Mouse (Mus musculus): ENCODE measurements around the gene Ifna16.

Gene Ifna16

GRCm38 (mm10) chr4:88642526-88642925, 34.2 kb downstream of the Ifna16 start:
- no peak for DNase-seq (ENCODE audit: low spot score)

GRCm38 (mm10) chr4:88641077-88641831, 35.5 kb downstream of the Ifna16 start:
- DNase-seq (ENCODE audit: low spot score), result peak; percentile 100

GRCm38 (mm10) chr4:88640704-88641076, 36.0 kb downstream of the Ifna16 start:
- DNase-seq (ENCODE audit: low spot score), result no peak

- no peak for DNase-seq (ENCODE audit: low spot score)
Observed at GRCm38 (mm10) chr4:88634311-88634710, 42.4 kb downstream of the Ifna16 start, which contains the start of gene C87499. TSS of gene C87499 (minus strand) at chr4:88634411.
